Mouse (Mus musculus) left cerebral cortex, postnatal 10 days (tissue): Measurements from ENCODE around the gene Gm26741. TPM values are rescaled to one million over a fixed set of nuclear protein-coding genes. Genes with fewer than 3 reads are reported as not detected.
"Not testable (repeated sequence)": the region's sequence is repeated elsewhere in the genome, so short reads cannot be mapped to it uniquely, and the experiment has no call there.

Source experiments
- DNase-seq, 2 experiments: peaks; one replicate each; pipeline ENCODE4 v3.0.0; 2021 to 2022; ENCODE audit warnings: low spot score in 2 of 2, mixed read lengths in 1 of 2; ENCODE audit errors: extremely low spot score in 1 of 2
- intact Hi-C: fragments of 180-260 bp; cut with DNase I; formaldehyde crosslinking; loops from one replicate; pipeline ENCODE4 v1.15.1; 2025
- total RNA-seq, 2 experiments: library from RNA; stranded (reverse); gene quantifications; 2 replicates each; pipeline ENCODE4 v1.2.3; 2021

Gene Gm26741
- not detected for total RNA-seq

DNA sequence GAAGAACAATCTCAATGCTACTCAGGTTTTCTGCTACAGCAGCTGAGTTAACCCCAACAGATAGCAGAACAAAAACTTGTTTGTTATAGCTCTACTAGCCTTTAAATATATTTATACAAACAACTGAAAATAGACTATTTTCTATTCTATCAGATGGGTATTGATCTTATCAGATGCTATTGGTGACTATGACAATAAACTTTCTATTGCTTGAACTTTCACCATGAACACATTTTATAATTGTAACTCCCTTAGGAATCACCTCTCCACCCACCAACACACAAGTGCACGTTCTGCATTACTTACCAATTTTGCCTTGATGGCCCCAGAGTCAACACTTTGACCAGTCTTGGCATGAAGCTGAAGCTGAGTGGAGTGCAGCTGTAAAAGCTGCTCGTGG, at the start of gene Gm26741:
Gene Gm26741, plus strand, starts transcription at position 301 of the 400 bp plus-strand sequence.
- intact Hi-C loops, result no loop called here
- DNase-seq, result no peak

DNA sequence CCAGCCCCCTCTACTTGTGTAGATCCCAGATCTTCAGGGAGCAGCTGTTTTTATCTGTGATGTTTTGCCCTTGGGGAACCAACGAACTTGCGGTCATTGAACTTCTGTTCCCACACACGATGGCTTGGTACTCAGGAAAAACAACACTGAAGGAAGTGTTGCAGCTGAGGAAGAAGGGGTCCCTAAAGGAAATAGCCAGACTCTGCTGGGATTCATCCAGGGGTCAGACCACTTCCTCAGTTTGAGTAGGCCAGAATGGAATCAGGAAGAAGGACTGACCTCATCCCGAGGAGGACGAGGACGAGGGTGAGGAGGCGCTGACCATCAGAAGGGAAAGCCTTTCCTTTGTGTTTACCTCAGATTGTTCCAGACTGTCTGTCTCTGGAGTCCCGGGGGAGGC, 49.4 kb upstream of the Gm26741 start:
- intact Hi-C loops, result no loop called here

DNA sequence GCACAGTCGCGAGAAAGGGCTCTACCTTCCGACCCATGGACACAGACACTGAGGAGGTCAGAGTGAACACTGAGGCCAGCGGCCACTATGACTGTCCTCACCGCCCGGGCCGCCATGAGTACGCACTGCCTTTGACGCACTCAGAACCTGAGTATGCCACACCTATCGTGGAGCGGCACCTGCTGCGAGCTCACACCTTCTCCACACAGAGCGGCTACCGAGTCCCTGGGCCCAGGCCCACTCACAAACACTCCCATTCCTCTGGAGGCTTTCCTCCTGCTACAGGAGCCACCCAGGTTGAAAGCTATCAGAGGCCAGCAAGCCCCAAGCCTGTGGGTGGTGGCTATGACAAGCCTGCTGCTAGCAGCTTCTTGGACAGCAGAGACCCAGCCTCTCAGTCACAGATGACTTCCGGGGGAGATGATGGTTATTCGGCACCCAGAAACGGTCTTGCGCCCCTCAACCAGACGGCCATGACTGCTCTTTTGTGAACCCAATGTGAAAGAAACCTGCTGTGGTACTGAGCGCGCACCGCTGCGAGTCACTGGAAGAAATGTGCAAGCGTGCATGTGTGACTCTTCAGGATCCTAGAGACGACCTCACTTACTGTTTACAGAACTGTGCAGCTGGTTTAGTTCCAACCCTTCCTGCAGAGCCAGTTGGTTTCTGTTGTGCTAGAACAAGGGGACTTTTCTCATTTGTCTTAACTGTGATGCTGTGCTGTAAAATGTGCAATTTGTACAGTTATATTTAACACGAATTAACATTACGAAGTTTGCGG, 38.9 kb upstream of the Gm26741 start:
- intact Hi-C loops, result no loop called here
- DNase-seq, result peak in 1 of 2 experiments; percentile 14

More for the DNA sequence above, 49.4 kb upstream of the Gm26741 start:
- peak in 1 of 2 experiments; percentile 44 for DNase-seq

DNA sequence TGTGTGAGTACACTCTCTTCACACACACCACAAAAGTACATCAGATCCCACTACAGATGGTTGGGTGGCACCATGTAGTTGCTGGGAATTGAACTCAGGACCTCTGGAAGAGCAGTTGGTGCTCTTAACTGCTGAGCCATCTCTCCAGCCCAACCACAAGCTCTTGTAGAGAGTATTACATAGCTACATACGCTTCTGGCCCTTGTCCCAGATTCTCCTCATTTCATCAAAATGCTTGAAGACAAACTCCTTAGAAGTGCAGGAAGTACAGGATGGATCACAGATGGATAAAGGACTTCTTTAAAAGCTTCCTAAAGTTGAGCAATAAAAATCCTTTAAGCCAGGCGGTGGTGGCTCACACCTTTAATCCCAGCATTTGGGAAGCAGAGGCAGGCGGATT, 36.6 kb upstream of the Gm26741 start:
- DNase-seq, result no peak
- intact Hi-C loops, result no loop called here

DNA sequence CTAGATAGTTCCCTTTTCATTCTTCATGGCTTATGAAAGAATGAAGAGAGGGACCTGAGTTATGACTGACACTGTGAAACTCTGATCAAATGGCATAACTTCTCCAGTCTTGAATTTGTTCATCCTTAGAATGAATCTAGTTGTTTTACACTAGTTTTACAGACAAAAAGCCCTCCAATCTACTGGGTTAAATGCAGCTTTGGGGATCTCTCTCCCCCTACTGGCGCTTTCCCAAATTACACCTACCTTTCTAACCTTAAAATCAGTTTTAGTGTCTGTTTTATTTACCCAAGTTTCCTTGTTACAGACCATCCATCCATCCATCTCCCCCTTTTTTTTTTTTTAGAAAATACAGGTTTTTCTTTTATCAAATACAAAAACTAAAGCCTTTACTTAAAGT, 27.6 kb upstream of the Gm26741 start:
- peak; percentile 32 to 44 for DNase-seq

DNA sequence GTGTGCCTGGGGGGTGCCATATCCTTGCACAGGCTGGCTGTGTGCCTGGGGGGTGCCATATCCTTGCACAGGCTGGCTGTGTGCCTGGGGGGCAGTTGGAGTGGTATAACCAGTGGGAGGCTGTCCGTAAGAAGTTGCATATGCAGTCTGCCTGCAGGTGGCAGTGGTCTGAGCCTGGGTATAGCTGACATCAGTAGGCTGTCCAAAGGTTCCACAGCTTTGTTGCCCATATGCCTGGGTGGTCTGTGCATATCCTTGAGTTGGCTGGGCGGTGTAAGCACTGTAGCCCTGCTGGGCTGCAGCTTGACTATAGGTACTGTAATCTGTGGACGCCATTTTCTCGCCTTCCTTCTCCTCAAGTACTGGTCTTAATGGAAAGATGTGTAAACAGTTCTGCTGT, 15.2 kb upstream of the Gm26741 start:
- intact Hi-C loops, DNase-seq: not testable (repeated sequence)

More for the DNA sequence above, 27.6 kb upstream of the Gm26741 start:
- intact Hi-C loops, result loop anchor here (5.0 kb wide), 1 partner anchor 114 kb away; no protein-coding TSS in a partner anchor

DNA sequence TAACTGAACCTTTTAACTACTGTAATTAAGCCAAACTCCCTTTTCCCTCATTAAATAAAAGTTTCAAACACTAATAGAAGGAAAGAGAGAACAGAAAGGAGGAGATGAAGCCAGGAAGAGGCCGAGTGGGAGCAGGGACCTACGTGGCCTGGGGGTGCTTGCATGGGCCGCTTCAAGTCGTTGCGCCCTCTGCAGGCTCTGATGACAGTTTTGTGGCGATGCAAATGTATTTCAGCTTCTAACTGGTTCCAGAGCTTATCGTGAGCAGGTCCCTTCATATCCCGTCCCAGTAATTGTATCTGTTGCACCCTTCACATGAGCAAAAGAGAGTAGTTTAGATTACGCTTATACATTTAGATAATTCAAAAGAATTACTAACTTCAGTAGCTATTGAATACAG, 5.4 kb upstream of the Gm26741 start:
- DNase-seq, result no peak

DNA sequence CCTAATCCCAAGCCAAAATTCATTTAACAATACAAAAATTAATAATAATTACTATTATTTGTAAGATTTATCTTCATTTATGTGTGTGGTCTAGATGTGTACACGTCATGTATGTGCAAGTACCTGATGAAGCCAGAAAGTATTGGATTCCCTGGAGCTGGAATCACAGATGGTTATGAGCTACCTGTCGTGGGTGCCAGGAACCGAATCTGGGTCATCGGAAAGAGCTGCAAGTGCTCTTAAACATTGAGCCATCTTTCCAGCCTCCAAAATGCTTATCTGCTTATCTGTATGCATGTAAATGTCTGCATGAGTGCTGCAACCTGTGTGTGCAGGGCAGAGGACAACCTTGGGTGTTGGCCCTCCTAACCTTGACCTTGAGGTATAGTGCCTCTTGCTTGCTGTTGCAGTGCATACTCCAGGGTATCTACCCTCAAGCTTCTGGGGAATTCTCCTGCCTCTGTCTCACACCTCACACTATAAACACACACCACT, 1.7 kb downstream of the Gm26741 start:
- intact Hi-C loops, result no loop called here
- no peak for DNase-seq

More for the DNA sequence above, 5.4 kb upstream of the Gm26741 start:
- intact Hi-C loops, result no loop called here

DNA sequence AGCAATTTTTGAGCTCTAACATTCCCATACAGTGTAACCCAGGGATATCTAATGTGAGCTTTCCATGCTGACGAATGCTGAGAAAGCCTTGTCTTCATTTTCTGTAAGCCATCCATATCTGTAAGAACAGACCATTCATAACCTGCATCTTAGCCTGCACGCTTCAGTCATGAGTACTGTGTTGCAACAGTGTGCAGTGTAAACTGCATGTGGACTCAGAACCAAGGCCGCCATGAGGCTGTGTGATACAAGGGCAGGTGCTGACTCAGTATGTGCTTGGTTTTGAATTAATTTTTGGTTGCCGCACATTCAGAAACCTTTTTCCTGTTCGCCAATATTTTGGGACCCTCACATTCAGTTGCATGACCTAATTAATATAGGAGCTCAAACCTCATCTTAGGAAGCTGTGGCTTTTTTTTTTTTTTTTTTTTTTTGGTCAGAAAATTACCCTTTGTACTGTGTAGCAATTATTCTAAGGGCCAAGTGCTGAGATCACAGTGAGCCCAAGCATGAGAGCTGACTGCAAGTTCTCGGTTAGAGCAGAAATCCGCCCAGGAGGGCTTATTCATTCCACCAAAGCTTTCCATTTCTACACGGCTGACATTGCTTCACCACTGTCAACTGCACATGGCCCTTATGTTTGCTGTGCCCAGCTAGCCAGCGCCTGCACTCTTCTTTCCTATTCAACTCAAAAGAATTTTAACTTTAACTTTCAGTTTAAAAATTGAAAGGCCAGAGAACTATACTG, 2.5 kb downstream of the Gm26741 start:
- DNase-seq, result no peak
- intact Hi-C loops, result no loop called here

DNA sequence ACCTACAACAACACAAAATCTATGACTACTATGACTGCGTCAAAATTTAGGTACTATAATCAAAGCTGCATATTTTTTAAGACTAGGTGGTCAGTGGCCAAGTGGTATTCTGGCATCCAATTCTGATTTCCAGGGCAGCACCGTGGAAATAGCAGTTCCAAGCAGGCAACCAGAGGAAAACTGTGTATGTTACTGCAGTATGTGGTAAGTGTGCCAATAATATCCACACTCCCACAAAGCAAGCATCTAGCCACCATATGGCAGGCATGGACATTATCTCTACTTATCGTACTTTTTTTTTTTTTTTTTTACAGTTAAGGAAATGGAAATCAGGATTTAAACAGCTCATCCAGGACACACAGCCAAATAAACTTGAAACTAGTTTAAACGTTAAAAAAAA, 9.8 kb downstream of the Gm26741 start:
- intact Hi-C loops, result no loop called here

DNA sequence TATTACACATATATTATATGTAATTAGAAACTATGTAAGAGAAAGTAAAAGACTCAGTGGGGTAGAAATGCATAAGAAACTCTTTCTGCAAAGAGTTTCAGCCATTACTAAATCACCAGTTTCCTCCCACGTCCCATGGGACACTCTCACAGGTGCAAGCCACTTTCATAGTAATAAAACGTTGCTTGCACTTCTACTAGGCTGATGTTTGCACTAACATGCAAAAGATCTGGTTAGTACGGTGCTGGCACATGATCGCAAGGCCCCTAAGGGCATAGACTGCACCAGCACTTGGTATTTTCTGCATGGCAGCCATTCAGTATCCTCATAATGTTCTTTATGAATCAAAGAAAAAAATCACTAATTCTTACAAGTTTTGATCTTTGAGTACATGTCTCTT, 15.3 kb downstream of the Gm26741 start:
- DNase-seq, result no peak
- intact Hi-C loops, result no loop called here

More for the DNA sequence above, 9.8 kb downstream of the Gm26741 start:
- no peak for DNase-seq

DNA sequence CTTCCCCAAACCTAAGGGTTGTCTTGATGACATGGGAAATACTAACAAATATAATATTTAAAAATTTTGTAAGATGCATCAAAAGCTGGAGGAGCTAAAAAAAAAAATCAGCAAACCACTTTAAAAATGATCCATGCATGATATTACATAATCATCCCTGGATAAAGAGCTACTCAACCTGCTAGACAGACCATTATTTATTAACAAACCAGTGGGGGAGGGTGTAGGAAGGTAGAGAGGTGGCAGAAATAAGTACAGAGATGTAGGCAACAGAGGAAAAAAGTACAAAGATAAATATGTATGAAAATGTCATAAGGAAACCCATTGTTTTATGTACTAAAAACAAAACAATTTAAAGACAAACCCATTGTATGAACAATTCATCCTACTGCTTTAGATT, 16.1 kb downstream of the Gm26741 start:
- DNase-seq, result no peak
- intact Hi-C loops, result no loop called here

DNA sequence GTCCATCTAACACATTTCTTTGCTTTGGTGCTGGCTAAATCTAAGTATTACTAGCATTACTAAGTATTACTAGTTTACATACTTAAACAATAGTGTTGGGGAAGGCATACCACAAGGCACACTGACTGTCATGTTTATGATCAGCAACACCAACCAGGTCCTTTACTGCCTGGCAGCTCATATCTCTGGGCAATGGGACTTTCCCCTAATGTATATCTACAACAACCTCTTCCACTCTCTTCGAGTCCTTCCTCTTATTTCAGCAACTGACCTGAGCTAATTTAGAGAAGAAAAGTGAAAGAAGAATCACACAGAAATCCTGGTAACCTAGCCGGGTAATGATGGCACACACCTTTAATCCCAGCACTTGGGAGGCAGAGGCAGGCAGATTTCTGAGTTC, 17.9 kb downstream of the Gm26741 start:
- DNase-seq, result no peak
- intact Hi-C loops, result no loop called here

DNA sequence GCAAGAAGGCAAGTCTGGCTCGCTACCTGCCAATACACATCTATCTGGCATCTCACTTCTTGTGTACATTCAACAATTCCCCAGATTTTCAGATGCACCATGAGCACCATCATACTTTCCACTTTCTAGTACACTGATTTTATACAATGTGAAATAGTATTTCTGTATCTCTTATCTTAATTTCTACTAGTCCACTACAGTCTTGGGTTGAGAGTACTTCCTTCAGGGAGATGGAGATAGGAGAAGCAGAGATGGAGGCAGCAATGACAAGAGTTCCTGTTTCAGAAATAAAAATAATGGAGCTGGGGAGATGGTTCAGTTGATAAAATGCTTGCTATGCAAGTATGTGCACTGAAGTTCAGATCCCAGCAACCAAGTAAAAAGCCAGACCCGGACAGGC, 19.2 kb downstream of the Gm26741 start:
- intact Hi-C loops, result no loop called here
- no peak for DNase-seq

DNA sequence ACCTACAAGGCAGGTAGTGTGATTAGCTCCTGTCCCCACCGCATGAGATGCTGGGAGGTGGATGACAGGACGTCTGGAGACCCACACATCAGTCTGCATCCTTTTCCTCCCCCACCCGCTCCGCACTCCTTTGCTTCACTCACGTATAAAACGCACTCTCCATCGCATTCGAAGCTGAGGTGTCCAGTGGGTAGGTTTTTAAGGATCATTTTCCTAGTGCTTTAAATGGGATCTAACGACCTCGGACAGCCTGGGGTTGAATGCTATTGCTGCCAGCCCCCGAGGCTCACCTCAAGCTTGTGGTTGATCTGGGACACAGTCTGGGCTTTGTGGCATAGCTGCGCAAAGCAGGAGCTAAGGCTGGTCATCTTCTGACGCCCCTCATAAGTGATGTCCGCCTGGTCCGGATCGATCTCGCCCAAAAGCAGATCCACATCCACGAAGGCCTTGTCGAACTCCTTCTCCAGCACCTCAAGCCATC, 22.8 kb downstream of the Gm26741 start:
- DNase-seq, result peak; percentile 27 to 42
- intact Hi-C loops, result loop anchor here (5.0 to 10.0 kb wide), 2 partner anchors 164 to 827 kb away; no protein-coding TSS in a partner anchor

DNA sequence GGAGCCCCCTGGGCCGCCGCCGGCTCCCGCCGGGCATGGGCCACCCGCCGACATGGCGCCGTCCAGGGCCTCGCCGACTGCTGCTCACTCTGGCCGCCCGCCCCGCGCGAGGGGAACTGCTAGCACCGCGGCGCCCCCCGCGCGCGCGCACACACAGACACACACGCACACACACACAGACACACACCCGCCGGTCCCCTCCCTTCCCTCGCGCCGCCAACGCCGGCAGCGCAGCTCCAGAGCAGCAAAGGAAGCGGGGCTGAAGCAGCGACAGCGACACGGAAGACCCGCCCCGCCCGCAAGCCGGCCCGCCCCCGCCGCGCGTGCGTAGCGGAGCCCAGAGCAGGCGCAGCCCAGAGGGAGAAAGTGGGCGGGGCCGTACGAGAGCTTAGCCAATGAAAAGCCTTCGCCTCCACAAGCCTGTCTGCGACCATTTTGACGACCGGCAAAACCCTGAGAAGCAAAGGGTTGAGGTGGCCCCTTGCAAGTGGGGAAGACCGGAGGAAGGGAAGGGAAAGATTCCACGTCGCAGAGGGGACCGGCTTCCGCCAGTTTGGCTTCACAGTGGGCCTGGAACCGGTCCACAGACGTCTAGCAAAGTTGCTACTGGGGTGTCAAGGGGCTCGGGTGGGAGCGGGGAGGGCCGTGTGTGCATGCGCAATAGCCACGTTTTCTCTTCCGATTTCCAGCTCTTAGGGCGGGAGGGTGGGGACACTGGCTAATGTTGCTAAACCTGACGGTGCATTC, 23.5 kb downstream of the Gm26741 start, which contains the start of gene Gopc:
Gene Gopc, minus strand, starts transcription at position 280 of the 747 bp plus-strand sequence.
- peak; percentile 97 to 99 for DNase-seq

DNA sequence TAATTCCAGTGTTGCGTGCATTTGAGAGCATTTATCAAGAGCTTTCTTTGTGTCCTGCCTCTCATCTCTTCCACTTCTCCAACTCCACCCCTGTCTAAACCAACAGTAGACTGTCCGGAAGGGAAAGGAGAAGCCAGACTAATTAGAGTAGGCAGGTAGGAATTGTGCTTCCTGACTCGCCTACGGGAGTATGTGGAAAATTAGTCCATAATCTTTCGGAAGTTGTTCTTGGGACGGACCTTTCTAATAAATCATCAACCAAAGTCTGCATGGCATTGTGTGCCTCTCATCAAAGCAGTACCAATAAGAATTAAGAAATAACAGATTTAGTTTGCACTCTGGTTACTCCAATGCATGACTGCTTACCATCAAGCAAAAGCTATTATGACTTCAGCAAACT, 24.5 kb downstream of the Gm26741 start:
- intact Hi-C loops, result loop anchor here (2.0 to 10.0 kb wide), 3 partner anchors 150 to 828 kb away; partner anchors contain the start of gene Dcbld1
- no peak for DNase-seq

More for the DNA sequence above, 23.5 kb downstream of the Gm26741 start, which contains the start of gene Gopc:
- intact Hi-C loops, result loop anchor here (2.0 to 10.0 kb wide), 3 partner anchors 149 to 827 kb away; partner anchors contain the start of gene Dcbld1

DNA sequence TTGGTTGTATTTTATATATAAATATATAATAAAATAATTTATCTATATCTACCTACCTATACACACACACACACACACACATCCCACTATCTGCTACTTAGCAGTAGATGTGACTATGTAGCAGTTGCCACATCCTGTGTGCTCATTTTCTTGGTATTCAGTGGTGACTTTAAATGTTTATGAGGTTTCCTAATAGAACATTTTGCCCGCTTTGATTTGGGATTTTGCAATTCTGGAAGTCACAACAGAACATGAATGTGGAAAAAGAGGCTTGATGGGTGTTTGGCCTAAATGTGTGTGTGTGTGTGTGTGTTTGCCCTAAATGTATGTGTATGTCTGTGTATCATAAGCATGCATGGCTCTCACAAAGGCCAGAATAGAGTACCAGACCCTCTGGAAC, 25.0 kb downstream of the Gm26741 start:
- intact Hi-C loops, result loop anchor here (2.0 to 10.0 kb wide), 3 partner anchors 151 to 829 kb away; partner anchors contain the start of gene Dcbld1
- no peak for DNase-seq
